Mouse (Mus musculus): ENCODE data around the gene Zfp281.

DNA sequence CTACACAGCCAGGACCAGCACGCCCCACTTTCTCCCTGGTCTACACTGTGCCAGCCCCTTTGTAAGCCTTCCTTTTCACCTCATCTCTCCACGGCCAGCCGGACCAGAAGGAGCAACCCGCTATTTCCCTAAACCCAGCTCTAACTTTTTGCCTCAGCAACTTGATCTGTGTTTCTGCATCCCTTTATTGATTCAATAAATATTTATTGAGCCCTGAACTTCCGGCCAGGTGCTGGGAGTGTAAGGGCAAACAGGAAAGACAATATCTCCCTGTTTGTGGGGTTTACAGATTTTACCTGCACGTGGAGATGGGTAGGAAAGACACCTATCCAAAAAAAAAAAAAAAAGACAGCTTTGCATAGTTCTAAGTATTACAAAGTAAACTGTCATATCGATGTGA, 45.2 kb downstream of the Zfp281 start:
- TF ChIP-seq GATA1 (IDR thresholded peaks at IDR 0.05; ENCODE audit: borderline replicate concordance, low read length) (no peak), TAL1 (conservative IDR thresholded peaks at IDR 0.05; ENCODE audit: low read depth, low read length) (no peak), CTCF (IDR thresholded peaks at IDR 0.05; ENCODE audit: low read depth, low read length) (no peak), POLR2AphosphoS5 (IDR thresholded peaks at IDR 0.05; ENCODE audit: insufficient replicate concordance, low read depth, low read length) (no peak)

All from G1E (cell line).